Mouse (Mus musculus): ENCODE measurements around the gene Chst15.

DNA sequence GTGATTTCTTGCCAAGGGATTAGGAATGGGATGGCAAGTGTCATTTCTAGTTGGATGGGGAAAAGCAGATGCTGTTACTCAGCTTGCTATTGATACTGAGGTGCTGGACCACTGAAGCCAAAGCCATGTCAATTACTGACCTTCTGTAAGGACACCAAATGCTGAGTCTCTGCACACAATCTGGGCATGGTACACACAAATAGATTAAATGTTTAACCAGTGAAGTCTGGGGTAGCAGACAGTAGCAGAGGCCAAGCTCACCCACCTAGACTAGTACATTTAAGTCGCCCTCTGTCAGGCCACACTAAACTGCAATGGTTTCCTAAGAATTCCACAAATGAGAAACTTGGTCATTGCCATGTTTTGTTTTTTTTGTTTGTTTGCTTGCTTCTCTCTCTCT lies 11.6 kb upstream of the Chst15 start:
- TF ChIP-seq POLR2A (IDR thresholded peaks at IDR 0.05; ENCODE audit: insufficient read depth, low read depth, low read length) (no peak), CTCF (IDR thresholded peaks at IDR 0.05) (no peak)

Data from heart, adult 2 months (tissue).